In the genomic region with DNA sequence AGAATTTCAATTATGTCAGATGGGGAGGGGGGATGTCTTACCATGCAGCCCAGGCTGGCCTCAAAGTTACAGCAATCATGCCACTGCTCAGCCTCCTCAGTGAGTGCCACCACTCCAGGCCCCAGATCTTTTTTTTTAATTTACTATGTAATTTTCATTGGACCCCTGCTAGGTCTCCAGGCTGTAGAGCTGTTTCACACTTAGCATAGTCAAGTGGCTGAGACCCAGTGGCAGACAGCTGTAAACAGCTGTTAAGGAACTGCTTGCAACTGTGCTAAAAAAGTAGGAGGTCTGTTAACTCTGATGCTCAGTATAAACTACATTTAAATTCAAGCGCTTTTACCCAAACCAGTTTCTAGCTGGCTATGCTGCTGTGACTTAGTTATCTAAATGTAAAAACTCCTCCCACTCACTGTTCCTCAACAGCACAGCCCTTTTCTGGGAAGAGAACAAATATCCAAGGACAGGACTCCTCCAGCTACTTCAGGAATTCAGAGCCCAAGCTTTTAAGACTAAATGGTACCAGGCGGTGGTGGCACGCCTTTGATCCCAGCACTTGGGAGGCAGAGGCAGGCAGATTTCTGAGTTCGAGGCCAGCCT, we compare ENCODE assay signal across 19 mouse cellular contexts. TPM values are rescaled to one million over a fixed set of nuclear protein-coding genes. Genes with fewer than 3 reads are reported as not detected.
DNase-seq lines count a peak whose midpoint lies in the region; ATAC-seq lines count a peak whose summit lies in the region.
"Had no signal": no experiment of that assay in that cellular context is flagged by ENCODE, and none has a peak within 500 bp of the region (broad histone marks: within the 10 kb centered on the region; RNA-seq: fewer than 3 reads in every experiment).

No protein-coding gene starts in this region.

- intact Hi-C loops in heart, postnatal 25 days (cut with DNase I), result no loop called here

- no peaks in the 10 kb centered on the region for H3K4me1 ChIP-seq in neural tube, embryonic 14.5 days (ENCODE audit: control insufficient read depth, insufficient read depth, low read length)
- peaks cover 10% of the 10 kb centered on the region; the same call in 1 of the 2 replicates for H3K4me1 ChIP-seq in stomach, embryonic 16.5 days (ENCODE audit: control insufficient read depth, insufficient read depth, low read length)

- H3K4me3 ChIP-seq in neural tube, embryonic 14.5 days (ENCODE audit: low read depth, low read length), result no peak overlapping the region
- no peak overlapping the region for H3K4me3 ChIP-seq in stomach, embryonic 16.5 days (replicated peaks; ENCODE audit: low read length)
- H3K4me3 ChIP-seq: erythroblast, embryonic 14.5 days; heart, adult 2 months; limb, embryonic 12.5 days had no signal

- no peaks in the 10 kb centered on the region for H3K9me3 ChIP-seq in neural tube, embryonic 14.5 days (ENCODE audit: control insufficient read depth, low read length)
- H3K9me3 ChIP-seq in stomach, embryonic 16.5 days (replicated peaks; ENCODE audit: control insufficient read depth, low read length), result no peaks in the 10 kb centered on the region

- 93% methylated on average over 4 of the region's 4 CpGs for WGBS in neural tube, embryonic 14.5 days
- WGBS in stomach, embryonic 16.5 days, result 79% methylated on average over 4 of the region's 4 CpGs

- no peak overlapping the region for H3K27ac ChIP-seq in neural tube, embryonic 14.5 days (ENCODE audit: low read depth, low read length)
- H3K27ac ChIP-seq in stomach, embryonic 16.5 days (ENCODE audit: low read length), result no peak overlapping the region
- H3K27ac ChIP-seq: heart, adult 2 months; limb, embryonic 12.5 days had no signal

- no peak overlapping the region for H3K9ac ChIP-seq in neural tube, embryonic 14.5 days (replicated peaks; ENCODE audit: low read depth, low read length)
- H3K9ac ChIP-seq in stomach, embryonic 16.5 days (ENCODE audit: low read length), result no peak overlapping the region
- H3K9ac ChIP-seq: limb, embryonic 12.5 days; liver, postnatal 0 days had no signal

- peak; percentile 40; the same call in 1 of the 2 replicates for ATAC-seq in neural tube, embryonic 14.5 days (ENCODE audit: low read depth)
- ATAC-seq in stomach, embryonic 16.5 days (ENCODE audit: insufficient read depth, low FRiP score), result peak; percentile 62; the same call in 1 of the 2 replicates
- ATAC-seq in megakaryocyte, adult 5-6 weeks (ENCODE audit: poor library complexity, severe bottlenecking), result no peak
- ATAC-seq: liver, postnatal 0 days had no signal

- H3K27me3 ChIP-seq in neural tube, embryonic 14.5 days (ENCODE audit: control insufficient read depth, insufficient read depth, low read length), result no peaks in the 10 kb centered on the region
- H3K27me3 ChIP-seq in stomach, embryonic 16.5 days (ENCODE audit: control insufficient read depth, insufficient read depth, low read length), result no peaks in the 10 kb centered on the region
- H3K27me3 ChIP-seq: limb, embryonic 12.5 days had no signal

- H3K4me2 ChIP-seq in neural tube, embryonic 14.5 days (ENCODE audit: low read depth, low read length), result no peak overlapping the region
- no peak overlapping the region for H3K4me2 ChIP-seq in stomach, embryonic 16.5 days (ENCODE audit: low read depth, low read length)
- H3K4me2 ChIP-seq: limb, embryonic 12.5 days had no signal

- no peaks in the 10 kb centered on the region for H3K36me3 ChIP-seq in neural tube, embryonic 14.5 days (ENCODE audit: control insufficient read depth, insufficient read depth, low read length)
- H3K36me3 ChIP-seq in stomach, embryonic 16.5 days (ENCODE audit: control insufficient read depth, insufficient read depth, low read length), result no peaks in the 10 kb centered on the region

- peak; percentile 91 for DNase-seq in heart, adult 11 months
- no peak for DNase-seq in heart, postnatal 25 days (ENCODE audit: low spot score)
- peak; percentile 59 for DNase-seq in kidney, postnatal 10 days
- DNase-seq in kidney, adult 8-10 months, result no peak
- no peak for DNase-seq in neural tube, embryonic 10.5 days (ENCODE audit: extremely low spot score, low spot score)
- DNase-seq: cerebellum, adult 8-10 months; kidney, adult 11 months; liver, postnatal 0 days; right cerebral cortex, postnatal 25 days; thymus, postnatal 36 days had no signal

RNA-seq across cellular contexts. Expression of a gene that starts 9.8 kb away (rescaled TPM):
- 10 to 100 TPM; 14.6 to 15.6 TPM for total RNA-seq in heart, postnatal 25 days (2021)
- 37.7 and 42.7 TPM in 2 replicates for polyA plus RNA-seq in neural tube, embryonic 14.5 days (2014; fragmentation: Nextera tagmentation; extraction: Ambion mirVana)
- polyA plus RNA-seq in stomach, embryonic 16.5 days (2015; fragmentation: Nextera tagmentation; extraction: Ambion mirVana), result 14.0 and 14.8 TPM in 2 replicates
- 25.0 and 26.7 TPM in 2 replicates for total RNA-seq in megakaryocyte, adult 5-6 weeks (2015)
- total RNA-seq in megakaryocyte, adult 5-6 weeks (2017), result 24.6 and 26.3 TPM in 2 replicates

RNA-seq across cellular contexts. Expression of a gene that starts 20.6 kb away (rescaled TPM):
- not detected for total RNA-seq in heart, postnatal 25 days (2021)
- not detected in 2 replicates for polyA plus RNA-seq in neural tube, embryonic 14.5 days (2014; fragmentation: Nextera tagmentation; extraction: Ambion mirVana)
- not detected in 2 replicates for polyA plus RNA-seq in stomach, embryonic 16.5 days (2015; fragmentation: Nextera tagmentation; extraction: Ambion mirVana)
- not detected in 2 replicates for total RNA-seq in megakaryocyte, adult 5-6 weeks (2015)
- not detected in 2 replicates for total RNA-seq in megakaryocyte, adult 5-6 weeks (2017)
- total RNA-seq: heart, adult 2 months; layer of hippocampus, postnatal 25 days had no signal
- polyA plus RNA-seq: brain, embryonic 14.5 days; erythroblast, embryonic 14.5 days; frontal cortex, adult 2 months; heart, adult 2 months; limb, embryonic 12.5 days had no signal

Comparison
In these comparisons a context has a peak if more than half of its experiments do, and no peak if none do; other contexts are left out.
1. DNase-seq: peak in heart, adult 11 months (single experiment) and kidney, postnatal 10 days (single experiment); none in heart, postnatal 25 days (single experiment), kidney, adult 8-10 months (0 of 2) and neural tube, embryonic 10.5 days (single experiment).